Mouse (Mus musculus) megakaryocyte, embryonic 14.5 days (primary cell): Measurements from ENCODE around the gene Txn1. TPM values are rescaled to one million over a fixed set of nuclear protein-coding genes. Genes with fewer than 3 reads are reported as not detected.

Source experiments
- H3K27me3 ChIP-seq: replicated peaks from 2 replicates; pipeline ENCODE3; 2012; ENCODE audit warnings: inconsistent platforms
- H3K36me3 ChIP-seq: replicated peaks from 2 replicates; pipeline ENCODE3; 2012; ENCODE audit warnings: low read length, inconsistent platforms, mixed read lengths
- H3K4me1 ChIP-seq: 2 replicates; pipeline ENCODE4 v1.6.1; 2012; ENCODE audit warnings: inconsistent platforms
- H3K4me3 ChIP-seq: replicated peaks from 2 replicates; pipeline ENCODE3; 2012; ENCODE audit warnings: moderate library complexity, mild to moderate bottlenecking, inconsistent platforms
- H3K9me3 ChIP-seq: 2 replicates; pipeline ENCODE4 v1.6.1; 2012; ENCODE audit warnings: inconsistent platforms
- FLI1 ChIP-seq: IDR thresholded peaks from 2 replicates; pipeline ENCODE4 v1.6.1; 2012; ENCODE audit warnings: low read length, inconsistent platforms, mixed read lengths
- GATA1 ChIP-seq: IDR thresholded peaks from 3 replicates; pipeline ENCODE4 v1.6.1; 2012; ENCODE audit warnings: mixed read lengths, low read length, inconsistent platforms, borderline replicate concordance
- polyA plus RNA-seq: library from polyadenylated mRNA; stranded (reverse); fragments of >175 nt; gene quantifications from 2 replicates; pipeline ENCODE4 v1.2.3, GENCODE M21; 2012; ENCODE audit warnings: low replicate concordance; ENCODE audit not compliant: insufficient read depth

Txn1 gene
- polyA plus RNA-seq, 1 experiment = 23.7 TPM

- TF ChIP-seq FLI1 (no peak), GATA1 (no peak)
- H3K4me3 ChIP-seq = no peak overlapping the region
- peaks cover 4% of the 10 kb centered on the region; the same call in 1 of the 2 replicates for H3K9me3 ChIP-seq
- peaks cover 99% of the 10 kb centered on the region for H3K36me3 ChIP-seq
- H3K27me3 ChIP-seq = no peaks in the 10 kb centered on the region
- H3K4me1 ChIP-seq = peaks cover 20% of the 10 kb centered on the region
These were observed 9.2 kb downstream of the Txn1 start for GRCm38 (mm10) chr4:57947036-57947435.

- H3K4me1 ChIP-seq = peaks cover 10% of the 10 kb centered on the region
- no peak overlapping the region for H3K4me3 ChIP-seq
- no peaks in the 10 kb centered on the region for H3K9me3 ChIP-seq
- peaks cover 59% of the 10 kb centered on the region for H3K36me3 ChIP-seq
- TF ChIP-seq FLI1 (no peak), GATA1 (no peak)
- no peaks in the 10 kb centered on the region for H3K27me3 ChIP-seq
These were observed 13.3 kb downstream of the Txn1 start for GRCm38 (mm10) chr4:57942892-57943291.

- TF ChIP-seq GATA1 = no peak
- no peak for TF ChIP-seq FLI1
- H3K4me1 ChIP-seq = no peaks in the 10 kb centered on the region
- peaks cover 36% of the 10 kb centered on the region for H3K36me3 ChIP-seq
- peaks cover 8% of the 10 kb centered on the region for H3K27me3 ChIP-seq
- H3K4me3 ChIP-seq = no peak overlapping the region
- no peaks in the 10 kb centered on the region for H3K9me3 ChIP-seq
These were observed 15.6 kb downstream of the Txn1 start for GRCm38 (mm10) chr4:57940631-57941030.

- H3K4me3 ChIP-seq = no peak overlapping the region
- H3K36me3 ChIP-seq = peaks cover 4% of the 10 kb centered on the region
- peaks cover 8% of the 10 kb centered on the region for H3K27me3 ChIP-seq
- H3K4me1 ChIP-seq = no peaks in the 10 kb centered on the region
- peaks cover 9% of the 10 kb centered on the region for H3K9me3 ChIP-seq
- TF ChIP-seq FLI1 (no peak), GATA1 (no peak)
These were observed 18.9 kb downstream of the Txn1 start for GRCm38 (mm10) chr4:57937292-57937691.

GRCm38 (mm10) chr4:57934181-57934580 lies 22.0 kb downstream of the Txn1 start:
- Histone ChIP-seq H3K27me3 (peaks cover 10% of the 10 kb centered on the region), H3K4me3 (no peak overlapping the region), H3K36me3 (no peaks in the 10 kb centered on the region), H3K9me3 (peaks cover 13% of the 10 kb centered on the region), H3K4me1 (no peaks in the 10 kb centered on the region)
- TF ChIP-seq FLI1 (no peak), GATA1 (no peak)

- Histone ChIP-seq H3K9me3 (peaks cover 13% of the 10 kb centered on the region), H3K27me3 (peaks cover 4% of the 10 kb centered on the region), H3K36me3 (no peaks in the 10 kb centered on the region), H3K4me3 (no peak overlapping the region), H3K4me1 (no peaks in the 10 kb centered on the region; the same call in 1 of the 2 replicates)
- no peak for TF ChIP-seq GATA1
- no peak for TF ChIP-seq FLI1
These were observed 25.5 kb downstream of the Txn1 start for GRCm38 (mm10) chr4:57930559-57931170.

- H3K9me3 ChIP-seq = peaks cover 8% of the 10 kb centered on the region
- no peak for TF ChIP-seq FLI1
- TF ChIP-seq GATA1 = no peak
- H3K4me1 ChIP-seq = no peaks in the 10 kb centered on the region; the same call in 1 of the 2 replicates
- no peak overlapping the region for H3K4me3 ChIP-seq
- peaks cover 7% of the 10 kb centered on the region for H3K27me3 ChIP-seq
- no peaks in the 10 kb centered on the region for H3K36me3 ChIP-seq
These were observed 28.6 kb downstream of the Txn1 start for GRCm38 (mm10) chr4:57927464-57928205.

- Histone ChIP-seq H3K4me3 (no peak overlapping the region), H3K9me3 (no peaks in the 10 kb centered on the region), H3K4me1 (peaks cover 7% of the 10 kb centered on the region), H3K36me3 (no peaks in the 10 kb centered on the region), H3K27me3 (peaks cover 7% of the 10 kb centered on the region)
- TF ChIP-seq FLI1 = no peak
- TF ChIP-seq GATA1 = no peak
These were observed 31.6 kb downstream of the Txn1 start for GRCm38 (mm10) chr4:57924556-57925071.

- peaks cover 18% of the 10 kb centered on the region for H3K4me1 ChIP-seq
- no peak overlapping the region for H3K4me3 ChIP-seq
- TF ChIP-seq FLI1 (no peak), GATA1 (no peak)
- H3K9me3 ChIP-seq = no peaks in the 10 kb centered on the region
- peaks cover 5% of the 10 kb centered on the region for H3K27me3 ChIP-seq
- H3K36me3 ChIP-seq = no peaks in the 10 kb centered on the region
These were observed 34.0 kb downstream of the Txn1 start for GRCm38 (mm10) chr4:57922171-57922570.

- H3K4me3 ChIP-seq = no peak overlapping the region
- H3K9me3 ChIP-seq = no peaks in the 10 kb centered on the region
- peaks cover 11% of the 10 kb centered on the region for H3K27me3 ChIP-seq
- H3K4me1 ChIP-seq = peaks cover 22% of the 10 kb centered on the region
- TF ChIP-seq FLI1 = no peak
- no peaks in the 10 kb centered on the region for H3K36me3 ChIP-seq
These were observed 35.7 kb downstream of the Txn1 start for GRCm38 (mm10) chr4:57920522-57920921.
